Mouse (Mus musculus) E14TG2a.4 (cell line): ENCODE measurements at regions not wholly inside any gene's neighbourhood (a gene's known extent, or its start where the extent isn't known, plus 50 kb on each side); places are given as distances from the start of the nearest gene placed in this dataset.

Experiments
- CTCF ChIP-seq: conservative IDR thresholded peaks from 2 replicates; pipeline ENCODE4 v1.5.1; 2014; ENCODE audit warnings: low read length
- POU5F1 ChIP-seq: IDR thresholded peaks from 2 replicates; pipeline ENCODE4 v1.6.1; 2014; ENCODE audit warnings: low read length, borderline replicate concordance

DNA sequence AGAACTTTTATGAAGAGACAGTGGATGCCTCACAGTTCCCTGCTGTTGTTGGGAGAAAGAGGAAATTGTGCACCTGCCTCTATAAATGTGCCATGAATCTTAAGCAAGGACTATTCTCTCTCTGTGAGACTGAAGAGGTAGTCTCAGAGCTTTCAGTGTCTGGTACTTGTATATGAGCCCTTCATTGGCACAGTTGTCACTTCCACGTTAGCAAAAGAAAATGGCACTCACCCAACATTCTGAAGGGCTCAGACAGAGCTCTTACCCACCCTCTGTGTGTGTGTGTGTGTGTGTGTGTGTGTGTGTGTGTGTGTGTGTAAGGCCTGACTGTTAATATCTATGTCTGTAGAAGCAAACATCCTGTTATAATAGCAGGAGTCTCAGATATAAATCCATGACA, 75.6 kb upstream of the Lhfpl3 start:
- TF ChIP-seq CTCF, result no peak
- TF ChIP-seq POU5F1, result no peak
